Mouse (Mus musculus) layer of hippocampus, postnatal 14 days (tissue): Measurements from ENCODE around the gene Setd3. TPM values are rescaled to one million over a fixed set of nuclear protein-coding genes. Genes with fewer than 3 reads are reported as not detected.

Experiments used
- DNase-seq, 2 experiments: peaks; one replicate each; pipeline ENCODE4 v3.0.0; 2021 to 2022; ENCODE audit warnings: low spot score in 2 of 2, mixed read lengths in 1 of 2
- total RNA-seq, 2 experiments: library from RNA; stranded (reverse); gene quantifications; 2 replicates each; pipeline ENCODE4 v1.2.3; 2021

Setd3 gene
- total RNA-seq, 2 experiments from 2014 or later, result 113 to 116 TPM

DNA sequence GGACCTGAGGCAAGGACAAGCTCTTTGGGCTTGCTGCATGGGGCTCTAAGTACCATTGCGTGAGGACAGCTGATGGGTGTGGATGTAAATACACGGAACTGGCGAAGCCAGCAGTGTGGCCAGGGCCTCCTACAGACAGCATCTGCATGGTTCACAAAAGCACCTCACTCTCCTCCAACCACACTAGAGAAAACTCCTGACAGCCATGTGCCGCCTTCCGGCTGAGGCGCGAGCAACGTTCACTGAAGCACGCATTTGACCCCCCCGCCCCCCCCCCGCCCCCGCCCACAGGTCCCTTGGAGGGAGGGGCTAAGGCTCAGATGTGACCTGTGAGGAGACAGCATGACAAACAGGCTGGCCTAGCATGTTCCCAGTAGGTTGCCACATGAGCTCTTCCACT lies 25.9 kb upstream of the Setd3 start:
- DNase-seq, result no peak

DNA sequence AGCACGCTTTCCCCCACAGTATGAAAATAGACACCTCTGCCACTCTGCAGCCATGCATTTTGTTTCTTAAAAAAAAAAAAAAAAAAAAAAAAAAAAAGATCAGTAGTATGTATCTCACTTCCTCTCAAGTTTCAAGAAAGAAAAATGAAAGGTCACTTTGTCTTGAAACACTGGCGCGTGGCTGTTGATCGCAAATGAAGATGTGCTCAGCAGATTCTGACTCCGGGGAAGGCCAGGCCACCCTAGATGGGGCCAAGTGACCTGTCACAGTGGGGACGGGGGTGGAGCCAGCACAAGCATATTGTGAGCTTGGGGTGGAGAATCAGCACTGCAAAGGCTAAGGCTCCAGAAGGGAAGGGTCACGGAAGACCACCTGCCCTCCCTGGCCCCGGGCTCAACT lies 24.8 kb upstream of the Setd3 start:
- no peak for DNase-seq

DNA sequence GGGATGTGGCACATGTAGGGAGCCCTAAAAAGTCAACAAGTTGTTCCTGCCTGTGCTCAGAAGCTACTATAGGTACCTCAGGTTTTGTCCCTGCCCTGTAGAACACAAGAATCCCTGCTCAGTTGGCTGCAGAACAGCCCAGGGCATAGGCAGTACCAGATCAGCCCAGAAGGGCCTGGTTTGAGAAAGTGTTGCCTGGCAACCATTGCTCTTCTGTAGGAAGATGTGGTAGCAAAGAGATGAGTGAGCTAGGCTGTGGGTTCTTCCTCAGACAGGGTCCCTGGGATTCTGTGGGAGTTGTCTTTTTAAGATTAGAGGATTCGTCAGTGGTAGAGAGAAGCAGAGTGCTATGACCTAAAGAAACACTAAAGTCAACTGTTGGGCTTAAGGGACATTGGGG lies 21.0 kb upstream of the Setd3 start:
- DNase-seq, result no peak

DNA sequence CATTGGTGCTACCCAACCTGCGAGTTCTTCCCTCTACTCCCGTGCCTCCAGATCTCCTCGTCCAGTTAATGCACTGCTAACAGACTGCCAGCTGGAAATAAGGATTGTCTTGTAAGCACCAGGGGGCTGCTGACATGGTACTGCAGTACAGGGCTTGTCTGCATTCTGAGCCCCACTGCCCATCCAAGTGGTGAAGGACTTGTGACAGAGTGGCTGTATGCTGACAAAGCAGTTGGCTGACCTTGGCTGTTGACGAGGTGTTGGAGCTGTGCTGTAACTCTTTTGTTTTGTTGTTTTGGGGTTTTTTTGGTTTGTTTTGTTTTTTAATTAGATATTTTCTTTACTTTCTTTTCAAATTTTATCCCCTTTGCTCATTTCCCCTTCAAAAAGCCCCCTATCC lies 19.3 kb upstream of the Setd3 start:
- DNase-seq, result no peak

DNA sequence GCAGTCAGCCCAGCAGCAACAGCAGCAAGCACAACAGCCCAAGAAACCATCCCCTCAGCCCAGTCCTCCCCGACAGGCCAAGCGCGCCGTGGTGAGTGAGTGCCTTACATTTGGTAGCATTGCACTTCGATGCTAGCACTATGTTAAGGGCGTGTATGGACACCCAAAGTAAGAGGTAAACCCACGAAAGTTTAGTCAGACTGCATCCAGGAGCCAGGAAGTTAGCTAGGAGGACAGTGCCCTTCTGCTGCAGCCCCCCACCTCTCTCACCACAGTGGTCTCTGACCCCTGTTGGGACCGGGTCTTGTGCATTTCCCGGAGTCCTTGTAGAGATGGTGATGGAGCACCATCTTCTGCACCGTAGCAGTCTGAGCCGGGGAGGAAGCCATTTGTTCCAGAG lies 16.6 kb upstream of the Setd3 start:
- DNase-seq, result no peak

DNA sequence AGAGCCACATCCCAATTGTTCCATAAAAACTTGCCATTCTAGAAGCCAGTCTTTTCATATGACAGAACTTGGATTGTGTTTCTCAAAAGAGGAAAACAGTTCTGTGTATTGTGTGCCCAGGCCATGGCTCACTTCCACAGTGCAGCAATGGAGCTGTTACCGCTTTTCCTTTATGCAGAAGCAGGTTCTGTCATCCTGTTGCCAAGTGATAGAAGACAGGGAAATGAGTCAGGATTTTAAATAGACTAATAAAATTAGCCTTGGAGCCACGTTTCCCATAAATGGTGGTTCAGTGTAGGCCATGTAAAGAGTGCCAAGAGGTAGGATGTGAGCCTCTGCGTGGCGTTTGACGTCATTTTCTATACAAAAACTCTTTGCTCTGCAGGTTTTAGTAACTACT lies 14.8 kb upstream of the Setd3 start:
- peak in 1 of 2 experiments; percentile 62 for DNase-seq

DNA sequence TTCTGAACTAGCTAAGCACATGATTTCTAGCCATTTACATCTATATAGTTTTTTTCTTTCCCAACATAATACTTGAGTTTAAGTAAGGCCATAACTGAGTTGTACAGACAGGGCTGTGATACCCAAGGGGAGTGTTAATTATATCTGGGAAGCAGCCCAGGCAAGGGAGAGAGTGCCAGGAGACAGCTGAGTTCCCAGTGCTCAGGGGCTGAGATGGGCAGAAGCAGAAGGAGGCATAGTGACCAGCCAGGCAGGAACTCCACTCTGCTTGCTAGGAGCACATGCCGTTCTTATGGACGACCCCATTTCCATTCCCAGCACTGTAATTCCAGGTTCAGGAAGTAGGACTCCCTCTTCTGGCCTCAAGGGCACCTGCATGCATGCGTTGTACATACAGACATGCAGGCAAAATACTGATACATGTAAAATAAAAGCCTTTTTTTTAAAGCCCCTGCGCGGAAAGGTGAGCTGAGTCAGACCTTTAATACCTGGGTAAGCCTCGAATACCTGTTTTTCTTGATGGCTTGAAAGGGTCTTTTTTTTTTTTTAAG lies 8.5 kb upstream of the Setd3 start:
- no peak for DNase-seq

DNA sequence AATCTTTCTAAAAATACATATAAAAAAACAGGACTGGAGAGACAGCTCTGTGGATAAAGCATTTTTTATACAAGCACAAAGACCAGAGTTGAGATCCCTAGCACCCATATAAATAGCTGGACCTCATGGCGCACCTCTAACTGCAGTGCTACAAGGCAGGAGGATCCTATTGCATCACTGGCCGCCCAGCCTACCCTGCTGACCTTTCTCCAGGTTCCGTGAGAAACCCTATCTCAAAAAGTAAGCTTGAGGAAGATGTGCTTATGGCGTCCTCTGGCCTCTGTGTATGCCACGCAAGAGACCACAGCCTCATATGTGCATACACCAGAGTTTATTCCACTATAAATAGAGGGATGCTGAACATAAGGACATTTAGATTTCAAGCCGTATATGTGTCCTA lies 2.6 kb upstream of the Setd3 start:
- no peak for DNase-seq

DNA sequence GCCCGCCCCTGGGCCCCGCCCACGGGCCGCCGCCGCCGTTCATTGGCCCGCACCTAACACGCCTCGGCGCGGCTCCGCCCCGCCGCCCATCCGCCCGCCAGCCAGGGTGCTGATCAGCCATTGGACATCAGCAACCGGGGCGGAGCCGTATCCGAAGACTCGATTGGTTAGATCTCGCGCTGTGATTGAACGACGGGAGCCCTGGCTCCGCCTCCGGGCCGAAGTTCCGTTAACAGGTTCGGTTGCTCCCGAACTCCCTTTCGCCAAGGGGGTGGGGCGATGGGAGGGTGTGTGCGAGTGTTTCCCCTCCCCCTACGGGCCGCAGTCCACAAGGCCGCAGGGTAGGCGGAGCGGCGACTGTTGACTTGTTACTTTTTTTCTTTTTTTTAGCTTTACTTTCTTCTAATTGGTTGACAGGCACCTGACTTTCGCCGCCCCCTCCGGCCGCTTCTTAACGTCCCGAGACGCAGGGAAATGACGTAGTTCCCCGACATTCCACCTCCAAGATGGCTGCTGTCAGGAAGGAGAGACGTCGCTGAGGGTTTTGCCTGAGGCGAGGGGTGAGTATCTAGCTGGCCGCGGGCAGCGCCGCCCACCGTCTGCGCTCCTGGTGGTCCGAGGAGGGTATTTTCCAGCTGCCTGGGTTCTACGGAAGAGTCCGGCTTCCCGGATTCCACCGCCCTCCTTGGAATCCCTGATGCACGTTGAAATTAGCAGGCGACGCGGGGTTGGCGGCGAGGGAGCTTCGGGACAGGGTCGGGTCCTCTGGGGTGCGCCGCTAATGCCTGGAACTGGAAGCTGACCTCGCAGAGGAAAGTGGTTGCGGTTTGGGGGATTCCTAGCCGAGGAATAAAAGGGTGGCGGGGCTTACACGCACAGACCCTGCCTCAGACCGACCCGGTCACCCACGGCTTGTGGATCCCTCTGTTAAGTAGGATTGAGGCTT lies 480 bp upstream of the Setd3 start, which contains the start of gene Ccnk:
Gene Ccnk (plus strand): TSS at position 259 of the 946 bp plus-strand sequence.
- DNase-seq, result peak; percentile 99

DNA sequence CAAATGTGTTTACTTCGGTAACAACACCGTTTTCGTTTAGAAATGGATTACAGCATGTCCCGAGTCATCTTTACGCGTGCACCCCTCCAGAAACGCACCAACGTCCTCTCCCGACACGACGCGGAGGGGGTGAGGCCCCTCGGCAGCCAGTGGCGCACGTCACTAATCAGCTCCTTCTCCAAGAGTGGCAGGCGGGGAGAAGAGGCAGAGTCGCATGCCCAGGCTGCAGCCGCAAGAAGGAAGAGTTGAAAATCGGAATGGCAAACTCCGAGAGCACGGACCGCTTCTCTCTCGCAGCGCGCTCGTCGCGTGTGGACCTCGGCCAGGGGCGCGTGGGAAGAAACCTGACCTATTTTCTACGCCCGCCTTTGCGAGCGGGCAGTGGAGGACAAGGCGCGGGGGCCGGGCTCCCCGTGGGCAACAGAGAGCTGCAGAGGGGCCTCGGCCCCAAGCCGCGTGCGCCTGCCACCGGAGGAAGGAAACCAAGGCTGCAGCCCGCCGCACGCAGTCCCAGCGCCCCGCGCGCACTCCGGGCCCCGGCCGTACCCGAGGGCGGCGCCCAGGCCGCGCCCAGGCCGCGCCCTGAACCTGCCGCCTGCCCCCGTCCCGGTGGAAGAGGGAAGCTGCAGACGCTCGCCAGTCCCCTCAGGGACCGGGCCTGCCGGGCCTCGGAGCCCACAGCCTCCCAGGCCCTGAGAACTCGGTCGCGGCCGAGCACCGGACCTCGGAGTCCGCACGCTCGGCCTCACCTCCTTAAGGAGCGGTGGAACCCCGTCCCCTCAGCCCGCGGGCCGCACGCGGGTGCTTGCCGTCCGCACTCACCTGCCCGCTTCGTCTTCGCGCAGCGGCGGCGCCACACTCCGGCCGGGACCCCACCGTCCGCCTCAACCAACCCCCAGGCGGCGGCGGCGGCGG lies 526 bp downstream of the Setd3 start:
- DNase-seq, result peak; percentile 50 to 58

DNA sequence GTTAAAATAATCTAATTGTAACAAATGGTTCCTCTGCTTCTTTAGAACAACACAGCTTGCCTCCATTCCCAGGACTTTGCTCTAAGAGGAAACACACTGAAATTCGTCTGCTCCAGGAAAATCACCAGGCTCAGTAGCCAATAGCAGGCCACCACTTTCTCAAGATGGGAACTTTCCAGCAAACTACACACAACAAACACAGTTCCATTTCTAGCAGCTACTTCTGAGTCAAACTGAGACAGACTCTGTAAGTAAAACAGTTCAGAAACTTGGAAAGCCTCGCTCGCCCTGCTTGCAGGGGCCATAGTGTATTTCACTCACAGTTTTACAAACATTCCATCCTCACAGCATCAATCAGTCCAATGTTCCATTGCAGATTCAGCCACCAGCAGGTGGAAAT lies 2.7 kb downstream of the Setd3 start:
- DNase-seq, result no peak

DNA sequence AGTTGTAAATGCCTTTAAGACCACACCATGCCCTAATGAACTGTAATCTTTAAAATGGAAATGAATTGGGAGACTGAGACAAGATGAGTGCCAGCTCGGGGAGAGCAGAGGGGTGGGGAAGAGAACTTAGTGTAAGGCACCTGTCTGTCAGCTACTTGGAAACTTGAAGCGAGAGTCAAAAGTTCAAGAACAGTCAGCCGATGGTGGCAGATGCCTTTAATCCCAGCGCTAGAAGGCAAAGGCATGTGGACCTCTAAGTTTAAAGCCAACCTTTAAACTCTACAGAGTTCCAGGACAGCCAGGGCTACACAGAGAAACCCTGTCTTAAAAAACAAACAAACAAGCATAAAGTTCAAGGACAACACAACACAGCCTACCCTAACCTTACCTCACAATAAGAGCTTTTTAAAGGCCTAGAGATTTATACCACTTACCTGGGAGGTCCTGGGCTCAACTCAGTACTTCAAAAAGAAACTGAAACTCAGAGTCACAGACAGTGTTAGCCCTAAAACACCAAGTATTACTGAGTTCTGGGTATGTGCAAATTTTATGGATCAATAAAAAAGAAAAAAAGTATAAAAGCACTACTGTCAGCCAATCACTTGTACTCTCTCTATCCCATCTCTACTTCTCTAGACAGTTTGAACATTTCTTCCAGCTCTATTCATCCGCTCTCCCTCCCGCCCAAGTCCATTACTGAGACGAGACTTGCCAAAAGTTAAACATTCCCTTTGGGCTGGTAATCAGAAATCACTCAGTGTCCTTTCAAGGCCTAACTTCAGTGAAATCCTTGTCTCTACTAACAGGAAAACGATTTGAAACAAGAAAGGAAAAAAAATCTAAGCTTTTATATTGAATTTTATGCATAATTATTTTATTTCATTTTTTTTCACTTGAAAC lies 4.3 kb downstream of the Setd3 start:
- DNase-seq, result no peak

DNA sequence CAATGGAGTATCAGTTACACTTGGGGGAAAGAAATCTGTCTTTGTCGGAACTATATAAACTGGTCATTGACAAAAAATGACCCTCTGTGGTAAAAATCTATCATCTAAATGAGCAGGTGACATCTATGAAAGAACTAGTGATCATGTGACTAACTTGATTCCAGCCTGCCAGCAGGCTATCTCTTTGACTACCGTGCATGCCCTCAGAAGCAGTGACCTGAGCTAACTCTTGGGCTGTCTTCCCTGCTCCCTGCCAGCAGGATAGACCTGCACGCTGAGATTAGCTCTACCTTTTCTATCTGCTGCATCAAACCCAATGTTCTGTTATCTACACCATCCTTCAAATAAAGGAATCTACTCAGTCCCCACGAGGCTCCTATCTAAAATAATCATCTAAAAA lies 6.5 kb downstream of the Setd3 start:
- no peak for DNase-seq

DNA sequence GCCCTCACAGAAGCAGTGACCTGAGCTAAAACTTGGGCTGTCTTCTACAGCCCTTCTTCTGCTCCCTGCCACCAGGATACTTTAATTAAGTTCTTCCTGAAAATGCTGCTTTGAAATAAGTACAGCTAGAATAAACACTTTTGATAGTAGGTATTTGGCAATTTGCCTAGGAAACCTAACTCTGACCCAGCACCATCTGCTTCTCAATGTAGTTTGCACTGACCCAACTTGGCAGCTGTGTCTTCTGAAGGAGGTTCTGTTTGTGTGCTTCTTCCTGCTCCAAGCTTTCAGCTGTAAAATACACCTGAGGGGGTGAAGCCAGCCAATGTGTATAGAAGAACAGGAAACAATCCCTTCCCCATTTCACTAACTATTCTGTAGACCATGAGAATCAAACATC lies 7.8 kb downstream of the Setd3 start:
- DNase-seq, result no peak

DNA sequence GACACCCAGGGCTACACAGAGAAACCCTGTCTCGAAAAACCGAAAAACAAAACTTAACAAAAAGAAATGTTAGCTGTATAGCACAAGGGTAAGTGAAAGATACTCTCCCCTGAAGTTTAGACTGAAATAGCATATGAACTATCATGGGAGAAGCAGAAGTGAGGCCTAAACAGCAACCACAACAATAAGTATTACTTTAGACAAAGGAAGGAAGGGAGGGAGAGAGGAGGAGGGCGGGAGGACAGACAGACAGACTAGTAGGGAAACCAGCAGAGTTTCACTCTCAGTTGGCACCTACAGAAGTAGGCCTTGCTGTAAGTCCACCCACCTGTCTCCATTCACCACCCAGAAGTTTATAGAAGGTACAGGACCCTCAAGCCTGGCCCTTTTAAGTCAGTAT lies 8.6 kb downstream of the Setd3 start:
- DNase-seq, result no peak

DNA sequence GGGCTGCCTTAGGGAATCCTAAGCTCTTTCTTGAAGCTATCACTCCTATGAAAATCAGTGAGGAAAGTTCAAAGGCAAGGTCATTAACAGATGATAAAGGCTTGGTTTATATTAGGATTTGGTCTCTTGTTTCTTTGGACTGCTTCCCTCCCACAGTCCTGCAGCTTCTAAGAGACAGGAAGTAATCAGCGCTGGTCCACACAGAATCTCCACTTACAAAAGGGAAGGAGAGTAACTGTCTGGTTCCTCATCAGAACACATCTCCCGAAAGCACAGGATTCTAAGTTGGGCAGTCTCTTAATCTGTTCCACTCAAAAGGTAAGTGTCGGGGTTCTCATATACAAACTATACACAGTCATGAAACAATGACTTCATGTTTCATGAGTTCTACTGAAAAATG lies 10.2 kb downstream of the Setd3 start:
- no peak for DNase-seq

DNA sequence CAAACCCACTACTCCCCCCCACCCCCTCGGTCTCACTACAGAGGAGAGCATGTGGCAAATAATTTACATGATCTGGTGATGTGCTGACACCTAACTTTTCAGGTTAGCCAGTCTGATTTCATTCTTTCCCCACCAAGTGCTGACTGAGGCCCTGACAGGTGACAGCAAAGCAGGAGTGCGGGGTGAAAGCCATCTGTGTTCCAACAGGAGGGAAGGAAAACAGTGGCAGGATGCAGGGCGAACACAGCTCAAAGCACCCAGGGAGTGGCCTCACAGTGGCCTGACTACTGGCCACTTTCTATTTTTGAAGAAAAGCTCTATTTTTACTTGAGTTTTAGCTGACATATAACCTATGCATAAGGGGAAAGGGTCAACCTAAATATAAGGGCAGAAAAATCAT lies 15.4 kb downstream of the Setd3 start:
- no peak for DNase-seq

DNA sequence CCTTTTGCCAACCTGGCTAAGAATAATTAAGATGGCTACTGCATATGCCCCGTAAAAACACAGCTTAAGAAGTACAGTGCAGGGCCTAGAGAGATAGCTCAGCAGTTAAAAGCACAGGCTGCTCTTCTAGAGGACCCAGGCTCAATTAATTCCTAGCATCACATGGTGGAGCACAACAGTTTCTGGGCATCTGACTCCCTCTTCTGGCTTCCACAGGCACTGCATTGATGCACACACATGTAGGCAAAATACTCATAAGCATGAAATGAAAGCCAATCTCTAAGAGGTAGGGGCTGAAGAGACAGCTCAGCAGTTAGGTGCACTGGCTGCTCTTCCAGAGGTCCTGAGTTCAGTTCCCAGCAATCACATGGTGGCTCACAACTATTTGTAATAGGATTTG lies 17.1 kb downstream of the Setd3 start:
- DNase-seq, result peak; percentile 21 to 45

DNA sequence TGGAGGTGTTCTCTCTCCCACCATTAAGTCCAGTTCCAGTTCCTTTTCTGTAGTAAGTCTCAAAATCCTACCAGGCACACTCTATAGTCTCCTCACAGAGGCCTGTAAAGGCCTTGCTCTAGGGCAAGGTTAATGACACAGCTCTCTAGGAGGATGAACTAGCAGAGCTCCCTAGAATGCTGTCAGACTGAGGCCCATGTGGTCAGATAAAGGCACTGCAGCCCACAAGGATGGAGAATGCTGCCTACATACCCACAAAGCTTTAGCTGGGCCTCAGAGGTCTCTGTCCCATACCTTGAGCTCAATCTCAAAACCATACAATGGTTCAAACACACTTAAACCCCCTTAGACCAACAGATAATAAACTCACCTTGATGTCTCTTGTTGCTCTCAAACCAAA lies 19.3 kb downstream of the Setd3 start:
- no peak for DNase-seq

DNA sequence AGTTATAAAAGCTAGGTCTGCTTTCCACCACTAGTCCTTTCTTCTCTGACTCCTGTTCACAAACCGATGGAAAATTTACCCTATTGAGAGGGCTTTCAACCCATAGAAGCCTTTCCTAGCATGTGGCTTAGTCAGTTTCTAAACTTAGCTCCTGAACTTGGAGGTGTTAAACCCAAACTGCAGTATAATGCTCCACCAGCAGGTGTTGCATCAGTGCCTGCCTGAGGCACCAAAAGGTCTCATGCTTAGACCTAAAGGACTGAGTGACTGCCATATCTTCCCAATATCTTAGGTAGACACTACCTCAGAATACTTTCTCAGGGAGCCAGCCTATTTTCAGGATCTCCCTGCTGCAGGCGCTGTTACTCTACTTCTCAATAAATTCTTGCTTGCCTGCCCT lies 26.4 kb downstream of the Setd3 start:
- DNase-seq, result no peak

DNA sequence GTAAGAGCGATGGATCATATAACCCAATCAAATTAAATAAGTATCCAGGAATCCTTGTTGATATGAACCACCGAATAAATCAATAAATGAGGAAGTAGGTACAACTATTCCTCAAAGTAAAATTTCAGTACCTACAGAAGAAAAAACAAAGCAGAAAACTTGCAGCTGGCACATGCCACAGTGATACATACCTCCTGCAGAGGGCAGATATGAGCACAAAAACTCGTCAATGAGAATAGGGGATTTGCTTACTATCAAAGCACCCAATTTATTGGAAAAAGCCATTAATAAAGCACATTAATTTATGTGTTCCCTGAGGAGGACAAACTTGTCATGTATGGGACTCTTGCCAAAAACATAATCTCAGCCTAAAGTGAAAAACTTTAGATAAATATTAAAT lies 29.4 kb downstream of the Setd3 start:
- no peak for DNase-seq
